Mouse (Mus musculus) stomach, postnatal 0 days (tissue): Measurements from ENCODE around the gene Ascc3. TPM values are rescaled to one million over a fixed set of nuclear protein-coding genes. Genes with fewer than 3 reads are reported as not detected.

ENCODE experiments used
- ATAC-seq: fragments of 200-750 bp; cut with Nextera tagmentation; 2 replicates; pipeline ENCODE4 v1.8.0; 2017; ENCODE audit not compliant: low FRiP score, low TSS enrichment
- DNase-seq: peaks from one replicate; pipeline ENCODE4 v3.0.0-alpha.2; 2016; ENCODE audit warnings: low spot score
- H3K27ac ChIP-seq: fragments of 300-500 bp; sonication (generic); replicated peaks from 2 replicates; pipeline ENCODE4 v1.5.1; 2014; ENCODE audit warnings: mild to moderate bottlenecking, control low read depth
- H3K27me3 ChIP-seq: fragments of 300-500 bp; sonication (generic); 2 replicates; pipeline ENCODE4 v1.6.1; 2014; ENCODE audit warnings: low read length; ENCODE audit not compliant: control insufficient read depth, insufficient read depth
- H3K36me3 ChIP-seq: fragments of 300-500 bp; sonication (generic); 2 replicates; pipeline ENCODE4 v1.6.1; 2014; ENCODE audit warnings: low read length, mixed read lengths; ENCODE audit not compliant: control insufficient read depth, insufficient read depth
- H3K4me1 ChIP-seq: fragments of 300-500 bp; sonication (generic); replicated peaks from 2 replicates; pipeline ENCODE4 v1.6.1; 2014; ENCODE audit warnings: antibody characterized with exemption; ENCODE audit not compliant: control insufficient read depth, insufficient read depth
- H3K4me2 ChIP-seq: fragments of 300-500 bp; sonication (generic); replicated peaks from 2 replicates; pipeline ENCODE4 v1.6.1; 2014; ENCODE audit warnings: low read depth, mild to moderate bottlenecking, control low read depth, moderate library complexity
- H3K4me3 ChIP-seq: fragments of 300-500 bp; sonication (generic); 2 replicates; pipeline ENCODE4 v1.5.1; 2014; ENCODE audit warnings: low read depth, low read length, control low read depth
- H3K9ac ChIP-seq: fragments of 300-500 bp; sonication (generic); 2 replicates; pipeline ENCODE4 v1.6.1; 2014; ENCODE audit warnings: mild to moderate bottlenecking, low read length, control low read depth, mixed read lengths
- H3K9me3 ChIP-seq: fragments of 300-500 bp; sonication (generic); 2 replicates; pipeline ENCODE4 v1.6.1; 2016; ENCODE audit warnings: low read length; ENCODE audit not compliant: control insufficient read depth
- CTCF ChIP-seq: IDR thresholded peaks from 2 replicates; pipeline ENCODE4 v1.5.1; 2016; ENCODE audit warnings: antibody characterized with exemption, low read depth, mild to moderate bottlenecking, moderate library complexity
- EP300 ChIP-seq: optimal IDR thresholded peaks from 2 replicates; pipeline ENCODE3; 2016; ENCODE audit warnings: antibody characterized with exemption
- WGBS: fragments of 180-500 bp; shearing (Covaris S2); extraction: QIAGEN DNeasy Blood & Tissue Kit; methylation state at CpG from one replicate; pipeline ENCODE4 v1.1.7; 2014; 5-methylcytosine and 5-hydroxymethylcytosine counted together
- polyA plus RNA-seq: library from polyadenylated mRNA; unstranded; fragments of >200 nt; fragmentation: Nextera tagmentation; extraction: Ambion mirVana; gene quantifications from 2 replicates; pipeline ENCODE4 v1.2.1, GENCODE M21; 2015

Ascc3 gene
- polyA plus RNA-seq, 1 experiment from 2014 or later: 10.2 TPM

- Histone ChIP-seq H3K9me3 (no peaks in the 10 kb centered on the region), H3K4me1 (no peaks in the 10 kb centered on the region), H3K36me3 (no peaks in the 10 kb centered on the region), H3K4me2 (no peak overlapping the region), H3K27ac (no peak overlapping the region), H3K9ac (no peak overlapping the region), H3K27me3 (no peaks in the 10 kb centered on the region), H3K4me3 (no peak overlapping the region)
- no peak for TF ChIP-seq CTCF
- TF ChIP-seq EP300: no peak
- 64% methylated on average over 2 of the region's 2 CpGs for WGBS
- no peak for ATAC-seq
- no peak for DNase-seq
Observed at GRCm38 (mm10) chr10:50806166-50806565, 213.7 kb downstream of the Ascc3 start.

GRCm38 (mm10) chr10:50822363-50822762, 229.9 kb downstream of the Ascc3 start:
- Histone ChIP-seq H3K27ac (no peak overlapping the region), H3K4me2 (no peak overlapping the region), H3K9me3 (no peaks in the 10 kb centered on the region), H3K4me1 (no peaks in the 10 kb centered on the region), H3K9ac (no peak overlapping the region), H3K27me3 (no peaks in the 10 kb centered on the region), H3K4me3 (no peak overlapping the region), H3K36me3 (no peaks in the 10 kb centered on the region)
- TF ChIP-seq CTCF (no peak), EP300 (no peak)
- WGBS: 83% methylated on average over 1 of the region's 1 CpGs
- DNase-seq (no peak), ATAC-seq (no peak)

- TF ChIP-seq CTCF (no peak), EP300 (no peak)
- Histone ChIP-seq H3K4me3 (no peak overlapping the region), H3K4me1 (no peaks in the 10 kb centered on the region), H3K4me2 (no peak overlapping the region), H3K36me3 (no peaks in the 10 kb centered on the region), H3K27ac (no peak overlapping the region), H3K9me3 (no peaks in the 10 kb centered on the region), H3K27me3 (no peaks in the 10 kb centered on the region), H3K9ac (no peak overlapping the region)
- ATAC-seq (no peak), DNase-seq (no peak)
Observed at GRCm38 (mm10) chr10:50826829-50827228, 234.4 kb downstream of the Ascc3 start.

- ATAC-seq: no peak
- 72% methylated on average over 2 of the region's 2 CpGs for WGBS
- H3K27ac ChIP-seq: no peak overlapping the region
- no peaks in the 10 kb centered on the region for H3K9me3 ChIP-seq
- no peak overlapping the region for H3K4me2 ChIP-seq
- H3K9ac ChIP-seq: no peak overlapping the region
- no peaks in the 10 kb centered on the region for H3K36me3 ChIP-seq
- no peak overlapping the region for H3K4me3 ChIP-seq
- TF ChIP-seq CTCF (no peak), EP300 (no peak)
- H3K27me3 ChIP-seq: no peaks in the 10 kb centered on the region
- H3K4me1 ChIP-seq: no peaks in the 10 kb centered on the region
- DNase-seq: no peak
Observed at GRCm38 (mm10) chr10:50834533-50834932, 242.1 kb downstream of the Ascc3 start.

- WGBS: 89% methylated on average over 3 of the region's 3 CpGs
- DNase-seq (no peak), ATAC-seq (no peak)
- Histone ChIP-seq H3K9ac (no peak overlapping the region), H3K27me3 (no peaks in the 10 kb centered on the region), H3K27ac (no peak overlapping the region), H3K36me3 (0 out of 2 replicates have a peak, but pooled peaks cover 3% of the 10 kb centered on the region), H3K4me1 (no peaks in the 10 kb centered on the region), H3K4me2 (no peak overlapping the region), H3K9me3 (no peaks in the 10 kb centered on the region), H3K4me3 (no peak overlapping the region)
- TF ChIP-seq CTCF: no peak
- TF ChIP-seq EP300: no peak
Observed at GRCm38 (mm10) chr10:50843363-50843762, 250.9 kb downstream of the Ascc3 start.

DNA sequence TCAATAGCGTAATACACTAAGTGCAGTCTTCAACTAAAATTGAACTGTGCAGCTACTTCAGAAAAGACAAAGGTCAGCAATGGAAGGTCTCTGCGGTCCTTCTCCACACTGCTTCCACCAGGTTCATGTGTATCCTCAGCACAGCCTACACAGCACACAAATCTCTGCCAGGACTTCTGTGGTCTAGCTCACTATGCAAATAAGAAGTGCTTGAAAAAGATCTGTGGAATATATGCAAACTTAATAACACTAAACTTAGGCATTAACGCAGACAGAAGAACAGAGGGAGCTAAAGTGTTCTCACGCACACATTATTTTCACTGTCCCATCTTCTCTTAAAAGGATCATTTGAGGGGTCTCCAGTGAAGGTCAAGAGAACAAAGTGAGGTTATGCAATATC, 275.7 kb downstream of the Ascc3 start:
- Histone ChIP-seq H3K27me3 (no peaks in the 10 kb centered on the region), H3K36me3 (no peaks in the 10 kb centered on the region), H3K4me2 (no peak overlapping the region), H3K9me3 (no peaks in the 10 kb centered on the region), H3K9ac (no peak overlapping the region), H3K27ac (no peak overlapping the region), H3K4me3 (no peak overlapping the region), H3K4me1 (no peaks in the 10 kb centered on the region)
- DNase-seq (no peak), ATAC-seq (no peak)
- WGBS: 64% methylated on average over 4 of the region's 4 CpGs
- TF ChIP-seq EP300 (no peak), CTCF (no peak)
